ENCODE assay signal across 33 mouse cellular contexts in the genomic region with DNA sequence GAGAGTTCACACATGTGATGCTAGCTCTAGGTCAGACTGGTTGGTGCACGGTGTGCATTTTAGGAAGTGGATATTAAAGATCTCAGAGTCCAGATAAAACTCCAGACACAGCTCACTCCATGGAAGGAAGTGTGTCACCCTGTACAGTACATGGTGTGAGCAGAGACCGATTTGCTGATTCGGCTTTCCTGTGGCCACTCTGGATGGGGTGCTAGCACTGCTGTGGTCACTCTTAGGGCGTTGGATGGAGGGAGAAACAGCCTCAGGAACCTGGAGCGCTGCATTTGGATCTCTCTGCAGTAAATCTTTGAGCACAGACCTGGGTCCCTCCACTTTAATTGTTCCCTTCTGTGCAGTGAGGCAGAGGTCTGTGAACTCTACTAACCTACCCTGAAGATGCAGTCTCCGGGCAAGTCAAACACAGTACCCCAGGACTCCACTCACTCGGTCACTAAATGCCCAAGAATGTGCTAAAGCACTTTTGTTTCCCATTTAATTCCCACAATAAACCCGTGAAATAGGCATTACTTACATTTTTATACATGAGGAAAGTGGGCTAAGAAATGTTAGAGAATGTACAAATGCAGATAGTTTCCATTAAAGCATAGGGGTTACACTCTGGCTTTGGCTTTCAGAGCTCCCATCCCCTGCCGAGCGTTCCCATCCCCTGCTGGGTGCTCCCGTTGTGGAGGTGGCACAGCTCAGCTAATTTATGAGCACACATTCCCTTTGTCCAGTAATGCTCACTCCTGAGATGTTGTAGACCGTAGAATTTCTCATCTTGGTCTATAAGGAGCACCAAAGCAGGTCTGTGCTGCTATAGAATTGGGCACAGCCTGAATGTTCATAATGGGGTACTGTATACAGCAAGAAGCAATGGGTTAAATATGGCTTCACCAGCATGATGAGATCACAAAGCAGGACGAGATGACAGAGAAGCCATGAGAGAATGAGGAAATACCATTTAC. TPM values are rescaled to one million over a fixed set of nuclear protein-coding genes. Genes with fewer than 3 reads are reported as not detected.
DNase-seq lines count a peak whose midpoint lies in the region; ATAC-seq lines count a peak whose summit lies in the region.
"Had no signal": no experiment of that assay in that cellular context is flagged by ENCODE, and none has a peak within 500 bp of the region (broad histone marks: within the 10 kb centered on the region; RNA-seq: fewer than 3 reads in every experiment).

No protein-coding gene starts in this region.

- H3K27ac ChIP-seq in midbrain, embryonic 16.5 days (ENCODE audit: low read length), result no peak overlapping the region
- no peak overlapping the region for H3K27ac ChIP-seq in midbrain, embryonic 15.5 days
- no peak overlapping the region for H3K27ac ChIP-seq in hindbrain, embryonic 12.5 days
- H3K27ac ChIP-seq in hindbrain, embryonic 15.5 days (replicated peaks), result no peak overlapping the region
- peak overlapping the region; percentile 46 for H3K27ac ChIP-seq in neural tube, embryonic 13.5 days (replicated peaks)
- H3K27ac ChIP-seq in forebrain, embryonic 13.5 days, result no peak overlapping the region
- H3K27ac ChIP-seq: embryonic facial prominence, embryonic 13.5 days; heart, embryonic 10.5 days; heart, embryonic 15.5 days; liver, embryonic 14.5 days; macrophage; midbrain, embryonic 10.5 days had no signal

- no peaks in the 10 kb centered on the region for H3K36me3 ChIP-seq in midbrain, embryonic 16.5 days (ENCODE audit: control insufficient read depth, insufficient read depth, low read length)
- H3K36me3 ChIP-seq in midbrain, embryonic 15.5 days (replicated peaks), result no peaks in the 10 kb centered on the region
- H3K36me3 ChIP-seq in hindbrain, embryonic 12.5 days, result no peaks in the 10 kb centered on the region
- H3K36me3 ChIP-seq in hindbrain, embryonic 15.5 days, result no peaks in the 10 kb centered on the region
- no peaks in the 10 kb centered on the region for H3K36me3 ChIP-seq in neural tube, embryonic 13.5 days
- H3K36me3 ChIP-seq in forebrain, embryonic 13.5 days (ENCODE audit: poor library complexity, severe bottlenecking), result no peaks in the 10 kb centered on the region
- H3K36me3 ChIP-seq: embryonic facial prominence, embryonic 13.5 days; G1E; heart, embryonic 10.5 days; heart, embryonic 15.5 days; midbrain, embryonic 10.5 days had no signal

- no peak for DNase-seq in testis, postnatal 14 days (ENCODE audit: low spot score)
- no peak for DNase-seq in urinary bladder, postnatal 14 days (ENCODE audit: low spot score)
- DNase-seq: adrenal gland, postnatal 10 days; cerebellum, adult 18-20 months; forebrain, postnatal 0 days; gastrocnemius, postnatal 25 days; heart, adult 11 months; kidney, adult 9 months; kidney, postnatal 10 days; layer of hippocampus, adult 9-11 months; liver; lung, adult 2 months; lung, postnatal 10 days had no signal

- 0 out of 2 replicates have a peak, but pooled peaks cover 4% of the 10 kb centered on the region for H3K27me3 ChIP-seq in midbrain, embryonic 16.5 days (ENCODE audit: control insufficient read depth, insufficient read depth, low read depth, low read length)
- H3K27me3 ChIP-seq in midbrain, embryonic 15.5 days (replicated peaks), result peaks cover 14% of the 10 kb centered on the region; the same call in 1 of the 2 replicates
- peaks cover 20% of the 10 kb centered on the region for H3K27me3 ChIP-seq in hindbrain, embryonic 12.5 days
- 0 out of 2 replicates have a peak, but pooled peaks cover 8% of the 10 kb centered on the region for H3K27me3 ChIP-seq in hindbrain, embryonic 15.5 days
- H3K27me3 ChIP-seq in neural tube, embryonic 13.5 days, result peaks cover 20% of the 10 kb centered on the region
- H3K27me3 ChIP-seq in forebrain, embryonic 13.5 days, result peaks cover 16% of the 10 kb centered on the region
- H3K27me3 ChIP-seq: CH12.LX had no signal

- WGBS in midbrain, embryonic 16.5 days, result 59% methylated on average over 13 of the region's 13 CpGs
- WGBS in midbrain, embryonic 15.5 days, result 57% methylated on average over 13 of the region's 13 CpGs
- WGBS in hindbrain, embryonic 12.5 days, result 56% methylated on average over 13 of the region's 13 CpGs
- WGBS in hindbrain, embryonic 15.5 days, result 44% methylated on average over 13 of the region's 13 CpGs
- 27% methylated on average over 13 of the region's 13 CpGs for WGBS in neural tube, embryonic 13.5 days
- WGBS in forebrain, embryonic 13.5 days, result 66% methylated on average over 13 of the region's 13 CpGs

- peaks cover 4% of the 10 kb centered on the region; the same call in 1 of the 2 replicates for H3K4me1 ChIP-seq in midbrain, embryonic 16.5 days (ENCODE audit: control insufficient read depth, insufficient read depth, low read length)
- H3K4me1 ChIP-seq in midbrain, embryonic 15.5 days, result peaks cover 8% of the 10 kb centered on the region; the same call in 1 of the 2 replicates
- H3K4me1 ChIP-seq in hindbrain, embryonic 12.5 days, result peaks cover 10% of the 10 kb centered on the region
- peaks cover 11% of the 10 kb centered on the region for H3K4me1 ChIP-seq in hindbrain, embryonic 15.5 days (replicated peaks)
- peaks cover 22% of the 10 kb centered on the region for H3K4me1 ChIP-seq in neural tube, embryonic 13.5 days (replicated peaks)
- H3K4me1 ChIP-seq in forebrain, embryonic 13.5 days, result peaks cover 10% of the 10 kb centered on the region

- no peak for ATAC-seq in midbrain, embryonic 16.5 days
- no peak for ATAC-seq in midbrain, embryonic 15.5 days (replicated peaks)
- peak; percentile 38; the same call in 1 of the 2 replicates for ATAC-seq in hindbrain, embryonic 12.5 days (ENCODE audit: low FRiP score)
- ATAC-seq in hindbrain, embryonic 15.5 days (ENCODE audit: low FRiP score, low read depth), result no peak; the same call in 1 of the 2 replicates
- ATAC-seq in neural tube, embryonic 13.5 days (ENCODE audit: low read depth), result peak; percentile 81
- no peak for ATAC-seq in forebrain, embryonic 13.5 days
- ATAC-seq: forebrain, postnatal 0 days; intestine, postnatal 0 days had no signal

- H3K4me2 ChIP-seq in midbrain, embryonic 16.5 days (ENCODE audit: low read length), result no peak overlapping the region
- no peak overlapping the region for H3K4me2 ChIP-seq in midbrain, embryonic 15.5 days
- H3K4me2 ChIP-seq in hindbrain, embryonic 12.5 days (replicated peaks), result no peak overlapping the region
- peak overlapping the region; percentile 36 for H3K4me2 ChIP-seq in hindbrain, embryonic 15.5 days
- peak overlapping the region; percentile 41 for H3K4me2 ChIP-seq in neural tube, embryonic 13.5 days
- no peak overlapping the region for H3K4me2 ChIP-seq in forebrain, embryonic 13.5 days
- H3K4me2 ChIP-seq: embryonic facial prominence, embryonic 13.5 days; heart, embryonic 15.5 days had no signal

- no peaks in the 10 kb centered on the region for H3K9me3 ChIP-seq in midbrain, embryonic 16.5 days (replicated peaks; ENCODE audit: control insufficient read depth, low read length, poor library complexity, severe bottlenecking)
- no peaks in the 10 kb centered on the region for H3K9me3 ChIP-seq in midbrain, embryonic 15.5 days
- H3K9me3 ChIP-seq in hindbrain, embryonic 12.5 days (replicated peaks), result no peaks in the 10 kb centered on the region
- H3K9me3 ChIP-seq in hindbrain, embryonic 15.5 days, result no peaks in the 10 kb centered on the region
- H3K9me3 ChIP-seq in neural tube, embryonic 13.5 days, result no peaks in the 10 kb centered on the region
- H3K9me3 ChIP-seq in forebrain, embryonic 13.5 days (replicated peaks), result no peaks in the 10 kb centered on the region
- H3K9me3 ChIP-seq: embryonic facial prominence, embryonic 13.5 days; G1E; heart, embryonic 10.5 days; heart, embryonic 15.5 days; midbrain, embryonic 10.5 days had no signal

- H3K4me3 ChIP-seq in midbrain, embryonic 16.5 days (ENCODE audit: low read depth, low read length), result no peak overlapping the region
- no peak overlapping the region for H3K4me3 ChIP-seq in midbrain, embryonic 15.5 days
- H3K4me3 ChIP-seq in hindbrain, embryonic 12.5 days, result no peak overlapping the region
- H3K4me3 ChIP-seq in hindbrain, embryonic 15.5 days, result no peak overlapping the region
- H3K4me3 ChIP-seq in neural tube, embryonic 13.5 days, result peak overlapping the region; percentile 10; the same call in 1 of the 2 replicates
- no peak overlapping the region for H3K4me3 ChIP-seq in forebrain, embryonic 13.5 days
- H3K4me3 ChIP-seq: embryonic facial prominence, embryonic 13.5 days; heart, embryonic 10.5 days; heart, embryonic 15.5 days; midbrain, embryonic 10.5 days had no signal

- 0 out of 2 replicates have a peak overlapping the region, but pooled peaks have one; percentile 3 for H3K9ac ChIP-seq in midbrain, embryonic 16.5 days (ENCODE audit: low read depth, low read length)
- no peak overlapping the region for H3K9ac ChIP-seq in midbrain, embryonic 15.5 days
- no peak overlapping the region for H3K9ac ChIP-seq in hindbrain, embryonic 12.5 days
- H3K9ac ChIP-seq in hindbrain, embryonic 15.5 days, result no peak overlapping the region
- H3K9ac ChIP-seq in neural tube, embryonic 13.5 days, result no peak overlapping the region
- no peak overlapping the region for H3K9ac ChIP-seq in forebrain, embryonic 13.5 days
- H3K9ac ChIP-seq: embryonic facial prominence, embryonic 13.5 days; forebrain, postnatal 0 days; heart, embryonic 15.5 days; liver, embryonic 14.5 days had no signal

RNA-seq across cellular contexts. Expression of a gene that starts 32.5 kb away (rescaled TPM):
- 2.2 and 2.5 TPM in 2 replicates for polyA plus RNA-seq in midbrain, embryonic 16.5 days (2015; fragmentation: Nextera tagmentation; extraction: Ambion mirVana)
- 1.2 and 1.4 TPM in 2 replicates for polyA plus RNA-seq in midbrain, embryonic 15.5 days (2015; fragmentation: Nextera tagmentation; extraction: Ambion mirVana)
- 1.0 and 1.5 TPM in 2 replicates for polyA plus RNA-seq in hindbrain, embryonic 12.5 days (2016; fragmentation: Nextera tagmentation; extraction: Ambion mirVana)
- 2.5 and 2.6 TPM in 2 replicates for polyA plus RNA-seq in hindbrain, embryonic 15.5 days (2015; fragmentation: Nextera tagmentation; extraction: Ambion mirVana)
- polyA plus RNA-seq in neural tube, embryonic 13.5 days (2015; fragmentation: Nextera tagmentation; extraction: Ambion mirVana), result 2.5 and 3.4 TPM in 2 replicates
- polyA plus RNA-seq in forebrain, embryonic 13.5 days (2015; fragmentation: Nextera tagmentation; extraction: Ambion mirVana), result 0.54 and 1.1 TPM in 2 replicates
- polyA plus RNA-seq: C2C12; forebrain, embryonic 11.5 days; G1E; heart, embryonic 10.5 days; heart, embryonic 15.5 days; intestine, postnatal 0 days; large intestine, adult 2 months; limb, embryonic 11.5 days; liver, embryonic 14.5 days; lung, adult 2 months; stomach, embryonic 14.5 days had no signal

Comparison
In these comparisons a context has a peak if more than half of its experiments do, and no peak if none do; other contexts are left out.
1. ATAC-seq: peak in hindbrain, embryonic 12.5 days (single experiment) and neural tube, embryonic 13.5 days (single experiment); none in midbrain, embryonic 16.5 days (single experiment), midbrain, embryonic 15.5 days (single experiment), hindbrain, embryonic 15.5 days (single experiment) and forebrain, embryonic 13.5 days (single experiment).
2. H3K4me2 ChIP-seq: peak in hindbrain, embryonic 15.5 days (single experiment) and neural tube, embryonic 13.5 days (single experiment); none in midbrain, embryonic 16.5 days (single experiment), midbrain, embryonic 15.5 days (single experiment), hindbrain, embryonic 12.5 days (single experiment) and forebrain, embryonic 13.5 days (single experiment).